Mouse (Mus musculus) C2C12 (cell line): ENCODE results near the gene Cyp1a1.

Experiments used
- CEBPB ChIP-seq: IDR thresholded peaks from one replicate; pipeline ENCODE4 v1.6.1; 2011; ENCODE audit warnings: low read depth, mild to moderate bottlenecking, control low read depth, moderate library complexity
- CTCF ChIP-seq: IDR thresholded peaks from one replicate; pipeline ENCODE4 v1.5.1; 2011; ENCODE audit not compliant: control insufficient read depth, insufficient read depth, insufficient read length
- USF1 ChIP-seq: IDR thresholded peaks from one replicate; pipeline ENCODE4 v1.6.1; 2011; ENCODE audit warnings: low read depth, mild to moderate bottlenecking, control low read depth, moderate library complexity

DNA sequence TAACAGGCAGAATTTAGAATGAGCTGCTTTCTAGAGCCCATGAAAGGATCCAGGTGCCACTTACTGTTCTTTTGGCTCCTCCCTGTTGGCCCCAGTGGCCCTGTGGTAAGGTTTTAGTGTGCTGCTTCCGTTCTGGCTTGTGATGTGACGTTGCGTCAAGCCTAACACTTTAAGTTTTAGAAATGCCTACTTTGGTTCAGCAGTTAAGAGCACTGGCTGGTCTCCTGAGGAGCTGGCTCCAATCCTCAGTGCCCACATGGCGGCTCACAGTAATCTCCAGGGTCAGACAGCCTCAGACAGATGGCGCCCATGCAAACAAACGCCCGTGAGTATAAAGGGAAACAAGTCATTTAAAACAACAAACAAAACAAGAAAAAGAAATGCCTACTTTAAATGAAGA lies 30.7 kb downstream of the Cyp1a1 start:
- TF ChIP-seq CTCF = no peak
- no peak for TF ChIP-seq CEBPB
- TF ChIP-seq USF1 = no peak
